Mouse (Mus musculus) thymus, adult 2 months (tissue): Measurements from ENCODE around the gene Nop56.

Source experiments
- CTCF ChIP-seq: fragments of 200-500 bp; IDR thresholded peaks from 2 replicates; pipeline ENCODE4 v1.5.1; 2012; ENCODE audit warnings: mild to moderate bottlenecking, control low read depth, low read length, moderate library complexity, borderline replicate concordance; ENCODE audit not compliant: control insufficient read depth, poor library complexity, insufficient read depth; ENCODE audit errors: extremely low read depth
- POLR2A ChIP-seq: fragments of 200-500 bp; IDR thresholded peaks from 2 replicates; pipeline ENCODE4 v1.6.1; 2012; ENCODE audit warnings: mild to moderate bottlenecking, low read length, control low read depth, moderate library complexity; ENCODE audit not compliant: control insufficient read depth, poor library complexity, insufficient read depth; ENCODE audit errors: extremely low read depth

GRCm38 (mm10) chr2:130303014-130303413 lies 28.8 kb downstream of the Nop56 start:
- no peak for TF ChIP-seq POLR2A
- no peak for TF ChIP-seq CTCF
